Mouse (Mus musculus): Measurements from ENCODE around the gene Mier3. TPM values are rescaled to one million over a fixed set of nuclear protein-coding genes. Genes with fewer than 3 reads are reported as not detected.

Mier3 gene
- total RNA-seq, 2 experiments from 2014 or later, result 21.9 to 24.9 TPM

Other genes with a start within 250 kb of the Mier3 start
- 10 to 100 TPM; 82.5 to 83.5 TPM for gene Gpbp1, start 190.9 kb upstream of the Mier3 start, total RNA-seq (2021)
- gene Gm49496, start 131.0 kb upstream of the Mier3 start, total RNA-seq (2021), result not detected
- gene Gm10198, start 88.2 kb upstream of the Mier3 start, total RNA-seq (2021), result not detected
- 10 to 100 TPM; 17.7 to 18.2 TPM for gene Map3k1, start 128.0 kb downstream of the Mier3 start, total RNA-seq (2021)

Data from layer of hippocampus, postnatal 14 days (tissue).